Mouse (Mus musculus) gastrocnemius, postnatal 14 days (tissue): ENCODE results near the gene Cdr2l. TPM values are rescaled to one million over a fixed set of nuclear protein-coding genes. Genes with fewer than 3 reads are reported as not detected.

Source experiments
- DNase-seq: peaks from one replicate; pipeline ENCODE4 v3.0.0; 2021; ENCODE audit warnings: mixed read lengths
- intact Hi-C: fragments of 180-260 bp; cut with DNase I; formaldehyde crosslinking; loops from one replicate; pipeline ENCODE4 v1.15.1; 2025; ENCODE audit warnings: low total_unique reads
- long read RNA-seq, 2 experiments: library from polyadenylated mRNA; stranded (forward); transcript quantifications; one replicate each; pipeline ENCODE4 v2.0.0; 2021
- total RNA-seq, 2 experiments: library from RNA; stranded (reverse); gene quantifications; 2 replicates each; pipeline ENCODE4 v1.2.3; 2021

Gene Cdr2l
- 1 to 10 TPM; 4.8 to 8.3 TPM for total RNA-seq
- long read RNA-seq, experiment 1, transcript Cdr2l-201 (5 exons, 3,700 nt) = major isoform, 7 of 11 reads
- long read RNA-seq, experiment 1, partial matches to known transcripts = 0 of 11 reads
- long read RNA-seq, experiment 1, other reads (novel, unspliced or antisense) = 4 of 11 reads
- long read RNA-seq, experiment 2, transcript Cdr2l-201 (5 exons, 3,700 nt) = major isoform, 6 of 9 reads
- long read RNA-seq, experiment 2, partial matches to known transcripts = 0 of 9 reads
- long read RNA-seq, experiment 2, other reads (novel, unspliced or antisense) = 3 of 9 reads

DNA sequence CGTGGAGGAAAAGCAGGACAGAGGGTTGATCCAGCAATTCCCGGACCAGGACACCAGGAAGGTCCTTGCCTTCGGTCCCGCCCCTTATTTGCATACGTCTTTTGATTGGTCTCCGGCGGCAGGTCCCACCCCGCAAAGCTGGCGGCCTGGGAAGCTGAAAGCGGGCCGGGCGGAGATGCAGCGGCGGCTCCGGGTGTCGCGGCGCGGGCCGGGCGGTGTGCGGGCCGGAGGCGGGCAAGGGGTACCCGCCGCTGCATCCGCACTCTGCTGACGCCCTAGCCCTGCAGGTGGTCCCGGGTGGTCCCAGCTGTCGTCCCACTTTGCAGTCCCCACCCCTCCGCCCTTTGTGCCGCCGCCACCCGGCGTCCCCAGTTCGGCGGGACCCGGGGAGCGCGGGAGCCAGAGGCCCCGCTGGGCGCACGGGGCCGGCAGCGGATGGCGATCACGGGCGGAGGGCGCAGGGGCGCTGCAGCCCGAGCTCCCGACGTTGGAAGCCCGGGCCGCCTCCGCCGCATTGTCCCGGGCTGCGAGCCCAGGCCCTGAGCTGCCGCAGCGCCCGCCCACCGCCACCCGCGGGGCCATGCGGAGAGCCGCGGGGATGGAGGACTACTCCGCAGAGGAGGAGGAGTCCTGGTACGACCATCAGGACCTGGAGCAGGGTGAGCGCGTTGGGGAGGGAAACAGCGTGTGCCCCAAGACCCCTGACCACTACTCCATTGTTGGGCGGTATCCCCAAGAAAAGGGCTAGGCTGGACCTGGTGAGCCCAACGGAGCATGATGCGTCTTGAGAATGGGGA is at the start of gene Cdr2l:
TSS of gene Cdr2l (plus strand) at position 174 of the 797 bp plus-strand sequence.
- peak; percentile 93 for DNase-seq
- intact Hi-C loops = no loop called here

DNA sequence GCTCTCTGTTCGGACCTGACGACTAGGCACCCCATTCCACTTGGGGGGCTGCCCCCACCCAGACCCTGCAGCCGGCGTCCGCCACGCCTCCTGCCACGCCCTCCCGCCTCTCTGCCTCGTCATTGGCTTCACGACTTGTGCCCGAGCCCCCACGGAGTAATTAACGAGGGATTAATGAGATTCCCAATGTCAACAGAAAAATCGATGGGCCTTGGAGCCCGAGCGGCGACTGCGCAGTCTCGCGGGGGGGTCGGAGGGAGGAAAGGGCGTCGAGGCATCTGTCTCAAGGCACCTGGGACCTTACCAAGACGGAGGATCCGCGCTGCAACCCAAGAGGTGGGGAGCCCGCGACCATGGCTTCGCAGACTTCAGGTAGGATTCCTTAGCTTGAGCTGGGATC is 47.2 kb upstream of the Cdr2l start, which contains the start of gene Otop3:
TSS of gene Otop3 (plus strand) at position 201 of the 400 bp plus-strand sequence.
- intact Hi-C loops = no loop called here
- no peak for DNase-seq

DNA sequence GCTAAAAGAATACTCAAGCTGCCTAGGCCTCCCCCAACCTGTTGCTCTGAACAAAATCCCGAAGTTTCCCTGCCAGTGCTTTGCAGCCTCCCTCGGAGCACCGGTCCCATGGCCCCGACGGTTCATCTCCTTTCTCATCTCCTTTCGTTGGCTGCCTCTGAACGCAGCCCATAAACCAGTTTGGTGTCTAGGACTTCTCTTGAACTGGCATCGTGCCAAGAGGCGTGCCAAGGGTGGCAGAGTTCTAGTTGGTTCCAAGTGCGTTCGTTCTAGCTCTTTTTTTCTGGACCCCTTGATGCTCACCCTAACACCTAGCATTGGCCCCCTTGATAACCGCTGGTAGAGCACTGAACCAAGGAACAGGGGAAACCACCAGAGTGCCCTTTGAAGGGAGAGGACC is 46.5 kb upstream of the Cdr2l start:
- no peak for DNase-seq
- intact Hi-C loops = no loop called here

DNA sequence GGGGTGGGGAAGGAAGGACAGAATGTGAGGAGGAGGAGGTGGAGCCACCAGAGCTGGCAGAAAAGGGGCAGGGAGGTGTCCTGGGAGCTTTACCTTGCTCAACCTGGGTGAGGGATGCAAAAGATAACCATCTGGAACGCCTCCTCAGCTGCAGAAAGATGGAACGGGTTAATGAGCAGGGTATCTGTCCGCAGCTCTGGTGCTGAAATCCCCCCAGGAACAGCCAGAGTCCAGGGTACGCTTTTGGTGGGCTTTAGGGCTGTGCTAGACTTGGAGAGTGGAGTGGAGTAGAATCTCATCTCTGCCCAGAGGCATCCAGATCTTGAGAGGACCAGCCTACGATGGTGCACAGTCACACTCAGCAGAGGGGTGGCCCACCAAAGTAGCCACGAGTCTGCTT is 45.6 kb upstream of the Cdr2l start:
- no peak for DNase-seq
- intact Hi-C loops = no loop called here

DNA sequence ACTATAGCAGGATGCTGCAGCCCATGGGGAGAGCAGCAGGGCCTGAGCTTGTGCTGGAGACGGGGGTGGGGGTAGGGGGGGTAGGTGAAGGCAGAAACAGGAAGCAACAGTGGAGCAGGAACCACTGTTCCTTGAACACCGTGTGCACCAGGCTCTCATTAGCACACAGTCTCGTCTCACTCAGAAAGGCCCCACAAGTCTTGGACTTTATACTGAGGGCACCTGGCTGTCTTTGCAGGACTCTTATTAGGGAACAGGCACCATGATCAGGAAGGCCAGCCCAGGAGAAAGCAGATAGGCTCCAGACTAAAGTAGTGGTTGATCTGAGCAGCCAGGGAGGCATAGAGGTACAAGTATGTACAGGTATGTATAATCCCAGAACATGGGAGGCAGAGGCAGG is 44.4 kb upstream of the Cdr2l start:
- intact Hi-C loops = no loop called here
- no peak for DNase-seq

DNA sequence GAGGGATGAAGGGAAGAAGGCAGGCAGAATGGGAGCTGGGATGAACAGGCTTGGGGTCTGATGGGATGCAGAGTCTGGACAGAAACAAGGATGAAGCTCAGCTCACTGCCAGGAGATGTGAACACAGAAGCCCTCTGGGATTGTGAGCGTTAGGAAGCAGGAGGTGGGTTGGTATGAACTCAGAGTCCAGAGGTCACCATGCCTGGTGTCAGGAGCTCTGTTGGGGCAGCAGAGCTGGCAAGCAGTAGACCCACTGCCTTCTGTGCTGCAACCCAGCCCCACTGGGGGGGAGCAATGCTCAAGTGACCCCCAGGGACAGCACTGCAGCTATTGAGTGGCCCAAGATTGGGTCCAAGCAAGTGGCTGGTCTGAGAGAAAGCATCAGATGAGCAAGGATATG is 43.9 kb upstream of the Cdr2l start:
- no peak for DNase-seq
- intact Hi-C loops = no loop called here

DNA sequence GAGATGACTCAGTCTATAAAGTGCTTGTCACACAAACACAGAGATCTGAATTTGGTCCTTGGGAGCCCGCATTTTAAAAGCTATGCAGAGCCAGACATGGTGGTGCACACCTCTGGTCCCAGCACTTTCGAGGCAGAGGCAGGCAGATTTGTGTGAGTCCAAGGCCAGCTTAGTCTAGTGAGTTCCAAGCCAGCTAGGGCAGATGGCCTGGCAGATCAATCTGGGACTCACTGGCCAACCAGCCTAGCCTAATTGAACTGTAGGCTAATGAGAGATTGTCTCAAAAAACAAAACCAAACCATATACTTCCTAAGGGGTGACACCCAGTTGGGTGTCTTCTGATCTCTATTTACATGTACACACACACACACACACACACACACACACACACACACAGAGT is 40.5 kb upstream of the Cdr2l start:
- intact Hi-C loops = no loop called here

DNA sequence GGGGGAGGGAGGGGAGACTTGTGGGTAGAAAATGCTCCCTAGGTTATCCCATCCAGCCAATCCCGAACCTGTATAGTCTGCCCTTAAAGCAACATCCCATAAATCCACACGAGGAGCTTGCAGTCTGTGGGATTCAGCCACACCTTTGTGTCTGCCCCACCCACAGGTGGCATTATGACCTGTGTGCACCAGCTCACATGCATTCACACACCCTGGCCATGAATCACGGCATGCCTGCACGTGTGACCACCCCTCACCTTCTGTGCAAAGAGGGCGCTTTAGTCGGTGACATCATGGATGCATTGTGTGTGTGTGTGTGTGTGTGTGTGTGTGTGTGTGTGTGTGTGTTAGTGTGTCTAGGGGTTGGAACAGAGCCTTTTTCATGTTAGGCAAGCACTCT is 39.9 kb upstream of the Cdr2l start:
- intact Hi-C loops = no loop called here
- DNase-seq = no peak

More for the DNA sequence above, 40.5 kb upstream of the Cdr2l start:
- DNase-seq = no peak

DNA sequence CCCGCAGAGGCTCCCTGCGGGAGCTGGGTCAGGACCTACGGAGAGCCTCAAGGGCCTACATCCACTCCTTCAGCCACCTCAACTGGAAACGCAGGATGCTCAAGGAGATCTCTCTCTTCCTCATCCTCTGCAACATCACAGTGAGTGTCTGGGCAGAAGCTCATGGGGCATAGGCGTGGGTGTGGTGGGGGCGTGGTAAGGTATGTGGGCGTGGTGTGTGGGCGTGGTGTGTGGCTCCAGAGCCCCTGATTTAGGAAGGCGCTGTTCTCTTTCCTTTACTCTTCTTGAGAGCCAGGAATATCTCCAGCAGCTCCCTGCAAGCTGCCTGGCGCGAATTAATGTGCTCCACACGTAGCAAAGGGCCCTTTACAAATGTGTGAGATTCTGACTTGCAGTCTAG is 36.7 kb upstream of the Cdr2l start:
- intact Hi-C loops = no loop called here
- no peak for DNase-seq

DNA sequence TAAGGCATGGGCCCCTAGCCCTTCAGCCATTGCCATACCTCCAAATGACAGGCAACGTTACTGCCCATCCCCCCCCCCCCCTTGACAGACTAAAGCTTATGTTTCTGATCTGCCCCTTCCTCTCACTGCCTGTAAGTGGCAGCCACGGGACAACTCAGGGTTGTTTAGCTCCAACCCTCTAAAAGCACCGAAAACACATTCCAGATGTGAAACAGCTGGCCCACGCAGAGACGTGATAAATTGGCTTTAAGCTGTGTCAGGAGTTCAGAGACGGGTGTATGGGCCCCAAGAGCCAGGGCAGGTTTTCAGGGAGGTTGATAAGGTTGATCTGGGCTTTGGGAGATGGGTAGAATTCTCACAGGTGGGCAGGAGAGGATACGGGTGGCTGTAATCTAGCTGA is 36.2 kb upstream of the Cdr2l start:
- no peak for DNase-seq
- intact Hi-C loops = no loop called here

DNA sequence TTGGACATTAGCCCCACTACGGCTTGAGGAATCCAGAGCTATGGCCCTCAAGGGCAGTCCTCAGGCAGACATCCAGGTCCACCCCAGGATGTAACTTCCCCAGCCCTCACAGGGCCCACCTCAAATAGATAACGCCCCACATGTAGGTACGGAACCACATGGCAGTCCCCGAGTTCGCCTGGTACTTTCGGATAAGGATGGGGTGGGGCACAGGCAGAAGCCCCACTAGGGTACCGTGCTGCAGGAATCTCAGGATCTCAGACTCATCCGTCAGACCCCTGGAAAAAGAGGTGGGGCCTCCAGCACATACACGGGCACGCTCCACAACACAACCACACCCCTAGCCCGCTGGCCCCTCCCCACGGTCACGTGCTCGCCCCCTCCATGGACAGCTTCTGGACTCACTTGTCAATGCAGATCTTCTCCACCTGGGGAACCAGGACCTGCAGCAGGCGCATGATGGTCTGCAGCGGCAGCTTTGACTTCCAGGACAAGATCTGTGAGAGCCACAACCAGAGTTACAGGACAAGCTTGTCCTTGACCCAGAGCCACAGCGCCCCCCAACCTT is 33.0 kb upstream of the Cdr2l start:
- intact Hi-C loops = no loop called here
- no peak for DNase-seq

DNA sequence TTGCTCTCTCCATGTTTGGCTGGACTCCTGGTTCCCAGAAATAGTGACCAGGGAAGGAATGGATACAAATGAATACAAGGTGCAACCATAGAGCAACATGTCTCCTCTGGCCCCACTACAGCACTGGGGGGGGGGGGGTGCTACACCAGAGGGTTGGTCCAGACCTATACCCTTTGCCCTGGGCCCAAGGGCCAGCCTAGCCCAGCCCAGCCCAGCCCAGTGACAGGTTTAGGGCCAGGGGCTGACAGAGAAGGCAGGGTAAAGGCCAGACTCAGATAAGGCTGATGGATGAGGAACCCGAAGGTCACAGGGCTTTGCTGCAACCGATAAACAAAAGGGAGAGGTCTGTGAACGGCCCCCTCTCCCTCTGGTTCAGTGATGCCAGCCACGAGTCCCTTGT is 31.7 kb upstream of the Cdr2l start:
- intact Hi-C loops = no loop called here
- no peak for DNase-seq

DNA sequence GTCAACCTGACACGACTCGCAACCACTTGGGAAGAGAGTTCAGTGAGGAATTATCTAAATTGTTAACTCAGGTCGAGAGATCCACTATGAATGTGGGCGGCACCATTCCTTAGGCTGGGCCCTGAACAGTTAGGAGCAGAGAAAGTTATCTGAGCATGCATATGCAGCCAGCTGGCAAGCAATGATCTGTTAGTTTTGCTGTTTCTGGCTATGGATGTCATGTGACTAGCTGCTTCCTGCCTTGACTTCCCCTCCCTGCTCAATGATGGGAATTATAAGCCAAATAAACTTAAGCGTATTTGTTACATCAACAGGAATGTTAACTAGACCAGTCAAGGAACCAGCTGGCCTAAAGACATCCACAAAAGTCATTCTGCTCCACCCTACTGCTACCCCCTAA is 28.3 kb upstream of the Cdr2l start:
- DNase-seq = no peak
- intact Hi-C loops = no loop called here

DNA sequence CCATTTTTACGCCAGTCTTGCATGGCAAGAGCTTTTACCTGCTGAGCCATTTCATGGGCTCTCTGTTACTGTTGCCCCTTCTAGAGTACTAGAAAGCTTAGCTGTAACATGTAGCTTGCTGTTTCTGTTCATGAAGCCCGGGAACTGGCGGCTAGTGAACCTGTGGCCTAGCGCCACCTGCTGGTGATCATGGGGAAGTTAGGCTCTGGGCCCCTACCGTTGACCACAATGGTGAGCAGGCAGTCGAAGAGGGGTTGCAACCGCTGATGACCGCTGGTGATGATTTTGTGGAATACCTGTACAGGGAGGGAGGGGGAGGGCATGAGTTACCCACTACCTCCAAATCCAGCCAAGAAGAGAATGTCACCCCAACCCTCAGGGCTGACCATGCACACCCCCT is 27.5 kb upstream of the Cdr2l start:
- intact Hi-C loops = loop anchor here (2.0 kb wide), 1 partner anchor 31 kb away; the partner anchor contains the start of gene Ush1g
- DNase-seq = peak; percentile 71

DNA sequence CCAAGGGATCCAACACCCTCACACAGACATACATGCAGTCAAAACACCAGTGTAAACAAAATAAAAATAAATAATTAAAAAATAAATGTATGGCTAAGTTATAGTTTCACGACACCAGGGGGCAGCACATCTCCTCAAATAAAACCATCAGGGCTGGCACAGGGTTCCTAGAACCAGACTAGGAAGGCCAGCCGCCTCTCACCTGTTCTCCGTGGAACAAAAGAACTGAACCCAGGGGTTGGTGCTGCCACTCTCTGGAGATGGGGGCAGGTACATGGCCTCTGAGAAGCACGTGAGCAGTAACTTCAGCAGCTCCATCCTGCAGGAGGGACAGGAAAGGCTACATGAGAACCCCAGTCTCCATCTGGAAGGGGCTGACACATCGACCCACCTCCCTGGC is 23.2 kb upstream of the Cdr2l start:
- DNase-seq = peak; percentile 66
- intact Hi-C loops = loop anchor here (2.0 to 5.0 kb wide), 2 partner anchors 69 to 114 kb away; no protein-coding TSS in a partner anchor

DNA sequence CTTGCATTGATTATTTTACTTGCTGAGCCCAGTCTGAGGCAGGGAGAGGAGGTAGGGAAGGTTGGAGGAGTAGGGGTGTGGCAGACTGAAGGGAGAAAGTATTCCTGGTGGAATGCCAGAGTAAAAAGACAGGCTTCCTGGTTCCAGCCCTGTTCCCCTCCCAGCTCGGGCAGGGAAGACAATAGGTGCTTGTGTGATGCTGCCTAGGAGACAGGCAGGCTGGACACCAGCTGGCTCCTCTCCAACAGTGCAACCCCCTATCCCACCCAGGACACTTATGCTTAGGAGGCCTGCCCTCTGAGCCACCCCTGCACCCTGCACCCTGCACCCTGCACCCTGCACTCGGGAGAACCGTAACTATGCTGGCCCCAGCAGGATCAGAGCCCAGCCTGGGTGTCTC is 22.4 kb upstream of the Cdr2l start:
- intact Hi-C loops = loop anchor here (2.0 to 5.0 kb wide), 2 partner anchors 68 to 114 kb away; no protein-coding TSS in a partner anchor

DNA sequence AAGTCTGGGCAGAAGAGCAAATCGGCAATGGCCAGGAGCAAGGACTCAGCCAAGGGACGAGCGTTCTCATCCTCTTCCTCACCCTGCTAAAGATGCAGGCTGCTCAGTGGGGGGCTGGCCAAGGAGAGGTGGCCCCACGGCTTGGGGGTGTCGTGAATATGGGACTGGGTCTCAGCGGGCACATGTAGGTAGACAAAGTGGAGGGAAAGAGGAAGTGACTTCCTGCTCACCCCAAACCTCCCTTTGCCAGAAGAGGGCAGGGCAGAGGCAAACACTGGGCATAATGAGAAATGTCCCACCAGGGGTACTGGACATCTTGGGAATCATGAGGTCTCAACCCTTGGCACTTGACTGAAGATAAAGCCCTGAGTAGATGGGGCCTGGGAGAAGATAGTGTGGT is 22.0 kb upstream of the Cdr2l start:
- intact Hi-C loops = loop anchor here (2.0 to 5.0 kb wide), 2 partner anchors 68 to 113 kb away; no protein-coding TSS in a partner anchor
- DNase-seq = no peak

More for the DNA sequence above, 22.4 kb upstream of the Cdr2l start:
- no peak for DNase-seq

DNA sequence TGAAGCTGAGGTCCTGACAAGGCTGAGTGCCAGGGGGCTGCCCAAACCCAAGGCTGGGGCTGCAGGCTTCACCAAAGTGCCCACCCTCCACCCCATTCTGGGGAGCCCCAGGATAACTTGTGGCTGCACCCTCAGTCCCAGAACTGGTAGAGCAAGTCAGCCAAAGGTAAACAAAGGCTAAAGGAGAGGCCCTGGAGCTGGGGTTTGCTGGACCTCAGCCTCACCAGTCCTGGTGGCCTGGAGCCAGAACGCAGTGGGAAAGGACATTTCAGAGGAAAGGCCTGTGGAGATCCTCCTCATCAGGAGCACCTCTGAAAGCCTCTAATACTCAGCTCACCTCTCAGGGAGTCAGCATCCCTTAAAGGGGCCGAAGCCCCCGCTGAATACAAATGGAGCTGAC is 17.6 kb upstream of the Cdr2l start:
- intact Hi-C loops = no loop called here
- DNase-seq = no peak

DNA sequence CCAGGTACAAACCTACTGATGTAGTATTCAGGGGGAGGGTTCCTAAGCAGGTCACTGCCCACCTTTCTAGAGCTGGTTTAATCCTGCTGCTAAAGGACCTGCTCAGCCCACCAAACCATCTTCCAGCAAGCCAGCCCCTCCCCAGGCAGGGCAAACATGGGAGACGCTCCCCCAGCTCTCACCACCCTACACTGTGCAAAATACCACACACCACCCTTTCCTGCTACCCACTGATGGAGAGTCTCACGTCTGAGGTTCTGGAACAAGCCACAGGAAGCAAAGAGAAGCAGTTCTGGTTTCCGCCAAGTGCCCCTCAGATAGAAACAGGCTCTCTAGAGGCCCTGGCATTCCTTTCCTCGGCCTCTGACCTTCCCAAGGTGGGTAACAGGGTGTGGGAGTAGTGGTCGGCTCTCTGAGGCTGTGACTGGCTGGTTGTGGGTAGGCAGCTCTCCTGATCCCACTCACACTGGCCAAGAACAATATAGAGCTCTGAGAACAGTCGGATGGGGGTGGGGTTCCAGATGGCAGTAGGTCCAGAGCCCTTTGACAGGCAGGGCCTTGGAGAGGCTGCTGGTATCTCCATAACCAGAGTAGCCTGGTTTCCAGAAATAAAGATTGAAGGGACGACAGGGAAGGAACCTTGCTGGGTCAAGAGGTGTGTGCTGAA is 15.5 kb upstream of the Cdr2l start:
- DNase-seq = no peak
- intact Hi-C loops = no loop called here
